Mouse (Mus musculus) gastrocnemius, postnatal 14 days (tissue): ENCODE data around the gene Acaa1a. TPM values are rescaled to one million over a fixed set of nuclear protein-coding genes. Genes with fewer than 3 reads are reported as not detected.
"Not testable (repeated sequence)": the region's sequence is repeated elsewhere in the genome, so short reads cannot be mapped to it uniquely, and the experiment has no call there.

Experiments
- DNase-seq: peaks from one replicate; pipeline ENCODE4 v3.0.0; 2021; ENCODE audit warnings: mixed read lengths
- intact Hi-C: fragments of 180-260 bp; cut with DNase I; formaldehyde crosslinking; loops from one replicate; pipeline ENCODE4 v1.15.1; 2025; ENCODE audit warnings: low total_unique reads
- total RNA-seq, 2 experiments: library from RNA; stranded (reverse); gene quantifications; 2 replicates each; pipeline ENCODE4 v1.2.3; 2021

Acaa1a gene
- total RNA-seq, 2 experiments from 2014 or later, result 41.3 to 44.3 TPM

GRCm38 (mm10) chr9:119337842-119338241 is 1.6 kb upstream of the Acaa1a start:
- no peak for DNase-seq
- intact Hi-C loops, result no loop called here

GRCm38 (mm10) chr9:119338350-119338749 is 1.1 kb upstream of the Acaa1a start:
- intact Hi-C loops, result no loop called here
- DNase-seq, result no peak

DNA sequence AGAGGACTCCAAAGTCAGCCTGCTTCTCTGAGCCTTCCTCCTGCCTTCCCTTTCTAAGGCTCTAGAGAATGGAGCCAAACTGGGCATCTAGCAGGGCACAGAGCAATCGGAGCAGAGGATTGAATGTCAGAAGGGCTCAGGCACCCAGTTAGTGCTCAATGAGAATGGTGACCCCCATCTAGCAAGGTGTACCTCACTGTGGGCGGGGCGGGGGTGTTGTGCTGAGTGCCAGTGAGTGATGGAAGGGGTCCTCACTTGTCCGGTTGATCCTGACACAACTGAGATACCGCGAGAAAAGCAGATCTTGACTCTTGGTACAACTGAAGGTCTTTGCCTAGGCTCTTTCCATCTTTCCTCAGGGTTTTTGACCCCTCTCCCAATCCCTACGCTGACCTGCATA is 370 bp upstream of the Acaa1a start:
- no peak for DNase-seq

GRCm38 (mm10) chr9:119340212-119340580 is 720 bp downstream of the Acaa1a start:
- DNase-seq, result no peak
- intact Hi-C loops, result no loop called here

More for the DNA sequence above, 370 bp upstream of the Acaa1a start:
- intact Hi-C loops, result no loop called here

DNA sequence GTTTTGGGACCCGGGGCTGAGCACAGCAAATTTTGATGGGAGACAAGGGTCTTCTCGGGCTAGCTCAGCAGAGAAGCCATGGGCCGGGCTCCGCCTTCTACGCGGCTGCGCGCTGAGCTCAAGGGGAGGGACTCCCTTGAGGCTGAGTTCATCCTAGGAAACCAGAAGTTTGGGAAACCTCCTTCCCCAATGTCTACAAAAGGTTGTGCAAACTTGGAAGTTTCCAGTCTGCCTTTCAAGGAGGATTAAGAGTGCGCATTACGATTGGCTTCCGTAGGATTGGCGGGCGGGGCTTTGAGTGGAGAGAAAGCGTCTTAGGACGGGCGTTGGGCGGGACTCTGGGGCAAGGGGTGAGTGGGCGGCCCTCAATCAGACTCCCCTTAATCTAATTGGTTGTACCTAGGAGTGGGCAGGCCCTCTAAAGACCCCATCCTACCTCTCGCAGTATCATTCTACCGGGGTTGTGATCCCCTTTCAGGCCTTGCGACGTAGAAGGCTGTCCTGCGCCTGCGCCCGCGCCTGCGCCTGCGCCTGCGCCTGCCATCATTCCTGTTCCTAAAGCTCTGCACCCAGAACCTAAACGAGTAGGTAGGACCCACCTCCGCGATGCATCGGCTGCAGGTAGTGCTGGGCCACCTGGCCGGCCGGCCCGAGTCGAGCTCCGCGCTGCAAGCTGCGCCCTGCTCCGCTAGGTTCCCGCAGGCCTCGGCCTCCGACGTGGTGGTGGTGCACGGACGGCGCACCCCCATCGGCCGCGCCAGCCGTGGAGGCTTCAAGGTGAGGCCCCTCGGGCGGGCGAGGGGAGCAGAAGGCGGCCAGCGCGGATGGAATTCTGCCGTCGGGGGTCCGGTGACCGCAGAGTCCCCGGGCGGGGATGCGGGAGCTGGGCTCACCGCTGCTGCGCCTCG is 1.7 kb downstream of the Acaa1a start, which contains the start of gene Myd88:
Gene Myd88, minus strand, starts transcription at position 503 of the 908 bp plus-strand sequence.
- peak; percentile 97 for DNase-seq
- intact Hi-C loops, result no loop called here

- intact Hi-C loops, result no loop called here
- no peak for DNase-seq
These were observed 3.3 kb downstream of the Acaa1a start for GRCm38 (mm10) chr9:119342728-119343127.

DNA sequence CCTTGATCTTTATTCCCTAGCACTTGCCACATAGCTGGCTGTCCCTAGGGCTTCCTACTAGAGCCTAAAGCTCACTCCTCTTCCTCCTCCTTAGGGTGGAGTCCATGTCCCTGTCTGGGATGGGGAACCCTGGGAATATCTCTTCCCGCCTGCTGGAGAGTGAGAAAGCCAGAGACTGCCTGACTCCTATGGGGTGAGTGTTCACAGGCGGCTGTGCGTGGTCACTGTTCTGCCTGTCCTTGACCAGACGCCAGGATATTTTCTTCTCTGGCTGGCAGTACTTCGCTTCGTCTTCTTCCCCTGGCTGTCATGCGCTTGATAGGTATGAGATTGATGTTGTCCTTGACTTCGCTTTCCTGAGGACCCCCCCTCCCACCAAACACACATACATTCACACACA is 6.9 kb downstream of the Acaa1a start:
- no peak for DNase-seq
- intact Hi-C loops, result no loop called here

DNA sequence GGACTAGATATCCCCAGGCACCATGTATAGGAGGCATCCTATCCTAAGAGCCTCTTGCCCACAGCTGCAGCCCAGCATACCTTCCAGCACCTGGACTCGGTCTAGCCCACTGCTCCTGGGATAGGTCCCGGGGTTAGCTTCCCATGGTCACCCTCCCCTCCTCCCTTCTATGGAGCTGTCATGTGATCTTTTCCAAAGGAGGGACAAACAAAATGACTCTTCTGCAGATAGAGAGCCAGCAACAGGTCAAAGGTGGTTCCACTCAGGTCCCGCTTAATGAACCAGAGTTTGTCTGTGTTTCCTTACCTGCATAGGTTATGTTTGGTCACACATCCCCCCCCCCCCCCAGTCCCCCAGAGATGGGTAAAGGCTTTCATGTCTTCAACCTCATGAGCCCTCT is 11.1 kb downstream of the Acaa1a start:
- intact Hi-C loops, result loop anchor here (10.0 kb wide), 1 partner anchor 196 kb away; the partner anchor contains the start of genes Acaa1b and Gm47289
- DNase-seq, result no peak

DNA sequence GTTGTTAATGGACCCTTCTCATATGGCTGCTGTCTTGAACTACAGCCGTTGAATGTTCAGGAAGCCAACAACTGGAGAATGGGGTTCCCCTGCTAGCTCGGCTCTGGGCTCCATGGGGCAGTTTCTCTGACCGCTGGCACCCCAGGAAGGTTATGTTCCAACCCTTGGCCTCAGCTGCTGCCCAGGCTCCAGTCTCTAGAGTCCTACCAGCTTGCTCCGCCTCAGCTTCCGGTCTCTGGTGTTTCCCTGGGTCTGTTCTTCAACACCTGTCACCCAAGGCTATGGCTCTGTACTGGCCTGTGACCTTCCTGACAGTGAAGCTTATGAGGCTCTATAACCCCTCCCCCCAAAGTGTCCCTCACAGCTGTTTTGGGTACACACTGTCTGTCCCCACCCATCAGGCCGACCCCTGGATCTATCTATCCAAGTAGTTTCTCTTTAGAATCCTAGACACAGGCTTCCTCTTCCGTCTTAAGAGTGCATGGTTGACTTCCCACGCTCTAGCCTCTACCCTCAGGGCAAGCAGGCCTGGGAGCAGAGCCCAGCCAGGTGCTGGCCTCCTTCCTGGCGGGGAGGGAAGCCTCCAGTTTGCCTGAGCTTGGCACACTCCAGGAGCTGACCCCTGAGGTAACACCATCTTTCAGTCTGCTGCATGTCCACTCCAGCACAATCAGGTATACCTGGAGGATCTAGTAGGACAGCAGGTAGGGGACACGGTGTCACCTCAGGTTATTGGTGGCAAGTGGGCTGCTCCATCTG is 11.7 kb downstream of the Acaa1a start:
- intact Hi-C loops, result loop anchor here (10.0 kb wide), 1 partner anchor 196 kb away; the partner anchor contains the start of genes Acaa1b and Gm47289
- DNase-seq, result no peak

DNA sequence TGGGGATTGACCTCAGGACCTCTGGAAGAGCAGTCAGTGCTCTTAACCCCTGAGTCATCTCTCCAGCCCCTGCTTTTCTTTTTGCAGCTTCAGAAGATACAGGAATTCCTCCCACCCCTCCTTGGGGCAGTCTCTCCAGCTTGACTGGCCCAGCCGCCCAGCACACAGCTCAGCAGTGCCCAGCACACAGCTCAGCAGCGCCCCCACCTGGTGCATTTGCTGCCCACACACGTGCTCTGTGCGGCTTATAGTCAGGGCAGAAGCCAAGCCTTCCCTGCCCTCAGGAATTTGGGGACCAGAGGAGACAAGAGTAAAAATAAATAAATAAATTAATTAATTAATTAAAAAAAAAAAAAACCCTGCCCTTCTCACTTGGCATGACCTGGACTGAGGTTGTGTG is 12.6 kb downstream of the Acaa1a start:
- intact Hi-C loops, result loop anchor here (10.0 kb wide), 1 partner anchor 197 kb away; the partner anchor contains the start of genes Acaa1b and Gm47289
- peak; percentile 85 for DNase-seq

DNA sequence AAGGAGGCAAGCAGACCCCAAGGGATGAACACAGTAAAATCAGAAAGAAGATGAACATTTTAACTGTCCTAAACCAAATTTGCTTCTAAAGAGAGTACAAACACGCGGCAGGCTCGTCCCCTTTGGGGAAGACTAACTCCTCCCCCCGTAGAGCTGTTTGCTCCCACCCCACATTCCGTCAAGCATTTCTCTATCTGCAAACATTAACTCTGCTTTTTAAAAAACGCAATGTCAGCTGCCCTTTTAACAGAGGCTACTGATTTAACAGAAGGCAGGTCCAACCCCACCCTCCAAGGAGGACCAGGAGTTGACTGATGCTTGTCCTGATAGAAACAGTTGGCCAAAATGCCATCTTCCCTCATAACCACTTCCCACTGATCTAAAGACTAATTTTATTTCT is 14.4 kb downstream of the Acaa1a start:
- intact Hi-C loops, result loop anchor here (10.0 kb wide), 1 partner anchor 199 kb away; the partner anchor contains the start of genes Acaa1b and Gm47289
- no peak for DNase-seq

DNA sequence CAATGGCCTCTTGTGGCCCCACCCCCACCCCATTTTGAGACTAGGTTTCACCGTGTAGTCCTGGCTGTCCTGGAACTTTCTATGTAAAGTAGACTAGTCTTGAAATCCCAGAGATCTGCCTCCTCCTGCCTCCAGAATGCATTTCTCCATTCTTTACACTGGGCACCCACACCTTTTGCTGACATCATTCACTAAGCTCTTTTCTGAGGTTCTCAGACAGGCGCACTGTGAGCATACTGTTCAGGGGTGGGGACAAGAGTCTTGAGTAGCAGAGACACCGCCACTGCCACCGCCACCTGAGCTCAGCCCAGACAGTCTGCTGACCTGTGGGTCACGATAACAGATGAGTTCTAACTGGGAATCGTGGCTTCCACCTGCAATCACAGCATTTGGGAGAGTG is 16.5 kb downstream of the Acaa1a start:
- intact Hi-C loops, result loop anchor here (10.0 kb wide), 1 partner anchor 201 kb away; the partner anchor contains the start of genes Acaa1b and Gm47289
- DNase-seq, result no peak

DNA sequence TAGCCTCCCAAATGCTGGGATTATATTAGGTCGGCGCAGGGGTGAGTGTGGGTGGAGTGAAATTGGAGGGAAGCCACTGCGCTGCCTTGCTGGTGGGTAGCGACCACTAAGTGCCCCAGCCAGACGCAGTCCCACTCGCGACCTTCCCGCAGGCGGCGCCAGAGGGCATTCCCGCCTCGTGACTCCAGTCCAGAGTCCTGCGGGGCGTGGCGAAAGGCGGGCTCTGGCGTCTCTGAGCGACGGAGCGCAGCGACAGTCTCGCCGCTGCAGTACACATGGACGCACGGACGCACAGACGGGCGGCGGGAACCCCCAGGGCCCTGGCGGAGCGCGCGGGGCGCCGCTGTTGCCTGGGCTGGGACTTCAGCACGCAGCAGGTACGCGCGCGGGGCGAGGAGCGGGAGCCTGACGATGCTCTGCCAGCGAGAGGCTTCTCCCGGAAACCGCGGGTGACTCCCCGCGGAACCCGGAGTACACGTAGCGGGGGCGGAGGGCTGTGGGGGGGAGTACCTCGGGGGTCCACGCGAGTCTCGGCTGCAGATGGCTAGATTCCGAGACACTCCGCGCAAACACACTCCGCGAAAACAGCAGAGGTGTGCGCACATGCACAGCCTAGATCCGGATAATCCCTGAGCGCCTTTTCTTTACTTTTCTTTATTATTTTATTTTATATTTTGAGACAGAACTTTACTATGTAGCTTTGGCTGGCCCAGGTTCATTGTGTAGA is 18.0 kb downstream of the Acaa1a start, which contains the start of gene Xylb:
Gene Xylb, plus strand, starts transcription at position 51 of the 727 bp plus-strand sequence.
- intact Hi-C loops, result loop anchor here (10.0 kb wide), 1 partner anchor 203 kb away; the partner anchor contains the start of genes Acaa1b and Gm47289
- DNase-seq, result peak; percentile 92

GRCm38 (mm10) chr9:119358058-119358429 is 18.6 kb downstream of the Acaa1a start:
- intact Hi-C loops, result loop anchor here (10.0 kb wide), 1 partner anchor 203 kb away; the partner anchor contains the start of genes Acaa1b and Gm47289
- no peak for DNase-seq

DNA sequence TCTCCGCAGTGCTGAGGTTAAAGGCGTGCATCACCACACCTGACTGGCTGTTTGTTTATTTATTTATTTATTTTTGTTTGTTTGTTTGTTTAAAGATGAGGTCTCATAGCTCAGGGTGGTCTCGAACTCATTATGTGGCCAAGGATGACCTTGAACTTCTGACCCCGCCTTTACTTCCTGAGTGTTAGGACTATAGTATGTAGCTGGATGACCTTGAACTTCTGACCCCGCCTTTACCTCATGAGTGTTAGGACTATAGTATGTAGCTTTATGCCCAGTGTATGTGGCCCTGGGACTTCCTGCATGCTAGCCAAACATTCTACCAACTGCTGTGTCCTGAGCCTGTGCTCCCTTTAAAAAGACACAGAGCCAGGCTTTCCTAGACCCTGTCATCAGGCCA is 21.9 kb downstream of the Acaa1a start:
- intact Hi-C loops, result loop anchor here (5.0 kb wide), 1 partner anchor 71 kb away; no protein-coding TSS in a partner anchor
- no peak for DNase-seq

GRCm38 (mm10) chr9:119363229-119363628 is 23.8 kb downstream of the Acaa1a start:
- DNase-seq, result no peak
- intact Hi-C loops, result loop anchor here (5.0 kb wide), 1 partner anchor 69 kb away; no protein-coding TSS in a partner anchor

DNA sequence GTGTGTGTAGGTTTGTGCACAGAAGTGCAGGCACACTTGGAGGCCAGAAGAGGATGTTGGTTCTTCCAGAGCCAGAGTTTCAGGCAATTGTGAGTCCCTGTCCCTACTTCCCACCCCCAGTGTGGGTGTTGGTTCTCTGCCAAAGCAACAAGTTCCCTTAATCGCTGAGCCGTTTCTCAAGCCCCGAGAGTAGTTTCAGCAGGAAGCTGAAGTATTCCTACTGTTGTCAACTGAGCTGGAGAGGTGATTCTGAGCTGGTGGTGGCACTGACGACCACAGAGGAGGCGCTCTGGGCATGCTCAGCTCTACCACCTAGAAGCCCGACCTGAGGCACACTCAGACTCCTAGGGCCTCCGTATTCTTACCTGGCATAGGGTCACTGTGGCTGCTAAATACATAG is 25.8 kb downstream of the Acaa1a start, which contains the start of gene Slc22a14:
Gene Slc22a14, minus strand, starts transcription at position 270 of the 400 bp plus-strand sequence.
- intact Hi-C loops, result no loop called here
- DNase-seq, result no peak

DNA sequence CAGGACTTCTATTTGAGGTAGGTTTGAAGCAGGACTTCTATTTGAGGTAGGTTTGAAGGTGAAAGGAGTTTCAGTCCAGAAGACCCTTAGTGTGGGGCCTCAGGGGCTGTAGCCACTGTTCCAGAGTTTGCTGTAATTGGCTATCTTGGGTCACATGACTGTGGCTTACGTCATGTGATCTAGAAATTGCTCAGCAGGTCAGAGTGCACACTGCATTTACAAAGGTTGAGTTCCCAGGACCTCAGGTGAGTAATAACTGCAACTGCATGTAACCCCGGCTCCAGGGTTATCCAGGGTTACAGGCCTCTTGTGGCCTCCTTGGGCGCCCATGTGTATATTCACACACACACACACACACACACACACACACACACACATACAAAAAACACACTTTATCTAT is 28.9 kb downstream of the Acaa1a start:
- intact Hi-C loops, result no loop called here
- DNase-seq, result no peak

GRCm38 (mm10) chr9:119370770-119371169 is 31.3 kb downstream of the Acaa1a start:
- DNase-seq, intact Hi-C loops: not testable (repeated sequence)
